Mouse (Mus musculus) brain, embryonic 14.5 days (tissue): Measurements from ENCODE around the gene Btd.

Source experiments
- CTCF ChIP-seq: fragments of 200-500 bp; IDR thresholded peaks from 2 replicates; pipeline ENCODE4 v1.5.1; 2012; ENCODE audit warnings: inconsistent platforms, mild to moderate bottlenecking, moderate library complexity, borderline replicate concordance; ENCODE audit not compliant: insufficient read depth, insufficient read length; ENCODE audit errors: extremely low read depth
- POLR2A ChIP-seq: fragments of 200-500 bp; IDR thresholded peaks from 2 replicates; pipeline ENCODE4 v1.6.1; 2012; ENCODE audit warnings: mild to moderate bottlenecking, inconsistent platforms, borderline replicate concordance; ENCODE audit not compliant: poor library complexity, insufficient read depth, insufficient read length, severe bottlenecking; ENCODE audit errors: extremely low read depth

GRCm38 (mm10) chr14:31667741-31668140 lies 26.9 kb downstream of the Btd start:
- TF ChIP-seq CTCF = no peak
- no peak for TF ChIP-seq POLR2A
